ENCODE assay signal across 28 mouse cellular contexts in the genomic region with DNA sequence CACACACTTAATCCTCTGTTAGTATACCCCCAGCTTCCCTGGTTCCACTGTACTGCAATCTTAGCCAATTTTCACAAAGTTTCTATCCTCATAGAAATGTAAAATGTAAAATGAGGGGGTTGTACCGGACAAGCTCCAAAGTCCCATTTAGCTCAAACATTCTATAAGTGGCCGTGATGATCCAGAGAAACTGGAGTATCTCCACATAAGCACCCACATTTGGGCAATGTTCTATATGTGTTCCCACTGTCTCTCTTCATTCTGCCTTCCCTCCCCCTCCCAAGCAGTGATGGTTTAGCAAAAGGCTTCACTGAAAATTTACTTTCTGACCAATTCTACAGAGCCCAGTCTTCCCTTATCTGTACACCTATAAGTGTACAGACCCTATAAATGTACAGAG.
"Had no signal": no experiment of that assay in that cellular context is flagged by ENCODE, and none has a peak within 500 bp of the region (broad histone marks: within the 10 kb centered on the region; RNA-seq: fewer than 3 reads in every experiment).

No protein-coding gene starts in this region.

- H3K4me1 ChIP-seq: heart, embryonic 10.5 days; heart, embryonic 12.5 days; hindbrain, embryonic 12.5 days; intestine, embryonic 15.5 days; limb, embryonic 10.5 days; limb, embryonic 12.5 days; liver, embryonic 13.5 days; liver, embryonic 15.5 days had no signal

- H3K4me2 ChIP-seq: heart, embryonic 12.5 days; hindbrain, embryonic 12.5 days; hindbrain, embryonic 14.5 days; intestine, embryonic 15.5 days; limb, embryonic 12.5 days; liver, embryonic 11.5 days; liver, embryonic 13.5 days; liver, embryonic 15.5 days had no signal

- H3K9me3 ChIP-seq: heart, embryonic 10.5 days; heart, embryonic 12.5 days; hindbrain, embryonic 10.5 days; hindbrain, embryonic 12.5 days; intestine, embryonic 15.5 days; limb, embryonic 10.5 days; limb, embryonic 12.5 days; liver, embryonic 13.5 days; liver, embryonic 15.5 days had no signal

- H3K9ac ChIP-seq: heart, embryonic 12.5 days; hindbrain, embryonic 12.5 days; hindbrain, embryonic 14.5 days; intestine, embryonic 15.5 days; limb, embryonic 12.5 days; liver, embryonic 13.5 days; liver, embryonic 15.5 days had no signal

- H3K36me3 ChIP-seq: heart, embryonic 10.5 days; heart, embryonic 12.5 days; hindbrain, embryonic 10.5 days; hindbrain, embryonic 12.5 days; intestine, embryonic 15.5 days; limb, embryonic 10.5 days; limb, embryonic 12.5 days; liver, embryonic 13.5 days; liver, embryonic 15.5 days had no signal

- DNase-seq: gastrocnemius, postnatal 14 days; gastrocnemius, postnatal 36 days; heart, adult 11 months; heart, adult 2 months; heart, postnatal 10 days; heart, postnatal 4 days; kidney, adult 18-20 months; kidney, adult 8-10 months; kidney, postnatal 10 days; kidney, postnatal 25 days; kidney, postnatal 4 days; liver; liver, embryonic 13.5 days had no signal

- H3K27me3 ChIP-seq: hindbrain, embryonic 12.5 days had no signal

- H3K27ac ChIP-seq: heart, adult 2 months; heart, embryonic 10.5 days; hindbrain, embryonic 10.5 days; hindbrain, embryonic 12.5 days; hindbrain, embryonic 14.5 days; intestine, embryonic 15.5 days; layer of hippocampus, adult 2 months; limb, embryonic 10.5 days; limb, embryonic 12.5 days; liver, embryonic 13.5 days; liver, embryonic 15.5 days had no signal

- H3K4me3 ChIP-seq: heart, adult 2 months; heart, embryonic 10.5 days; heart, embryonic 12.5 days; hindbrain, embryonic 10.5 days; hindbrain, embryonic 12.5 days; intestine, embryonic 15.5 days; layer of hippocampus, adult 2 months; limb, embryonic 10.5 days; limb, embryonic 12.5 days; liver, embryonic 13.5 days; liver, embryonic 15.5 days had no signal

- ATAC-seq: forebrain, embryonic 16.5 days; hindbrain, embryonic 16.5 days; inflammation-experienced regulatory T-cells, adult 6 months; intestine, embryonic 15.5 days; intestine, postnatal 0 days had no signal
